Mouse (Mus musculus): ENCODE measurements at regions not wholly inside any gene's neighbourhood (a gene's known extent, or its start where the extent isn't known, plus 50 kb on each side); places are given as distances from the start of the nearest gene placed in this dataset.

DNA sequence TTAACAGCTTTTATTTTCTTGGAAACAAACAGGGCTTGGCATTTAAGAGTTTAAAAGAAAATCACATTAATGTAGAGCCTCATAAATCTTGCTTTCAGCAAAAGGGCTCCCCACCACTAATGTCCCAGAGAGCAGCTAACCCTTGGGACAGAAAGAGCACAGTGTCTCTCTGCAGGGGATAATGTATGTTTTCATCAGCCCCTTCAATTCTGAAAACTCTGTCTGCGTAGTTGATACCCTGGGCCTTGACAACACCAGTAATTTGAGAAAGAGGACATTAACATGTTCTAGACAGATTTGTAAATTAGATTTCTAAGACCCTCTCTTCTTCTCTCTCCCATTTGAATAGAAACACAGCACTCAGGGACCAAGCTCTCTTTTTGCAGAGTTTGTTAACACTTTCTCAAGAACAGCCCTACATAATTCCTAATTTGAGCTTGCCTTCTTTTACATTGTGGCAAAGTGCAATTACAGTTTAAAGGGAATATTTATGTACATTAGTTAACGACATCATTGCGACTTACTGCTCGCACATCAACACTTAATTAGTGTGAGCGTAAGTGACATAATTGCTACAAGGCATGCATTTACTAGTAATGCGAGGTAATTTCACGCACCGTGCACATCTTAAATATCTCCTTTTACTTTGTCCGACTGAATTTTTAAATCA lies 444.7 kb downstream of the Psat1 start:
- intact Hi-C loops (cut with DNase I), result no loop called here

DNA sequence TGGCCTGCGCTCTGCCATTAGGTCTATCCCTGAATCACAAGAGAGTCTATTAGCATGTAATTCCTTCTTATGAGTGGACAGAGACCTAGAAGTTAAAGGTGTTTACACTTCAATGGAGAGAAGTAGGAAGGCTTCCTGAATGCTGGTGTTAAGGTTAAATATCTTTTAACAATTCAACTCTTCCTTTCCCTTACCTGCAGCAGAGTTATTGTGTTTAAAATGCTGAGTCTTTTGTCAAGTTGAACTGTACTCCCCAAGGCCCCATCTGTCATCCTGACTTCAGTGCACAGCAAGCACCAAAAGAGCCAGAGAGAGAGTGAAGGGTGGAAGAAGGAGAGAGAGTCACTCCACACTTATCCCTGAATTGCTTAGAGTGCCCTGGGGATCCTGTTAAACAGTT lies 451.6 kb downstream of the Psat1 start:
- intact Hi-C loops (cut with DNase I), result no loop called here

DNA sequence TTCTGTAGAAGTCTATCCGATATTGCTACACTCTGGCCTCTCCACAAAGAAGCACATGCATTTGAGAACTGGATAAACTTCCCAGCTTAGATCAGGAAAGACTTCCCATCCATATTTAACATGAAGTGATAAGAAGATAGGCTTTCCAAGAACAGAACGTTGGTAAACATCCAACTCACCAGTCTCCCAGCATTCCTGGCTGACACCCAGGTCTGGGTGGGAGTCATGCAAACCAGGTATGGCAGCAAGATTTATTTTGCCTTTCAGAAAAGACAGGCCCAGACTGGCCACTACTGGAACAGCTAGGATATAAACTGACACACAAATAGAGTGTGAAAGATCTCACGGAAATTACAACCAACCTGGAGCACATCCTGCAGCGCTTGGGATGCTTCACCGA lies 459.6 kb downstream of the Psat1 start:
- intact Hi-C loops (cut with DNase I), result no loop called here

DNA sequence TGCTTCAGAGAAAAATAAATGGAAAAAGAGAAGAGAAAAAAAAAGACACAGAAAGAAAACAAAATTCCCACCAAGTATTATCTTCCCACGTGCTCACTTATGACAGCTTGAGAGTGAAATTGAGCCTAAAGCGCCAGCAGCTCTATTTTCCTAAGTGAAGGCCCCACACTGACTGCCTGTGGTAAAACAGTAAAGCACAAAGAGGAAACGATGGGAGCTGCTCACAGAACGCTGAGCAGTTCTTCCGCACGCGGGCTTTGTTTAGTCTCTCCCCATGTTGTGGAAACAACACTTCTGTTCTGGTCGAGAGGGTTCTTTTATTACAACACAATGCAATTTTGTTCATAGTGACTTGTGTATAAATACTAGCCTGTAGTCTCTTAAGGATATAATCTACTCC lies 465.5 kb downstream of the Psat1 start:
- intact Hi-C loops (cut with DNase I), result no loop called here

DNA sequence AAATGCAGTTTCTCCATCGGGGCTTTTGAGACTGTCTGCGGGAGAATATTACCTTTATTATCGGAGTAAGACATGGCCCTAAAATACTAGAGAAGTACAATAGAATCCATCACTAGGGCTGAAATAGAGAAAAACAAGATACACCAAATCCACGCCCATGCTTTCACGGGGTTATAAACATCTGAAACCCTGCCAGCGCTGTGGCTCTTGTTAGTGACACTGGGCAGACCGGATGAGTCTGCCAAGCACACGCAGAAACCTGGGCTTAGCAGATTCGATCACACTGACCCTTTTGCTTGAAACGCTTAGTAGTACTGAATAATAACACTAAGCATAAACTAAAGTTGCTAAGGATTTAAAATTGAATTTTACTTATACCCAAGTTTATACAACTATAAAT lies 477.6 kb downstream of the Psat1 start:
- intact Hi-C loops (cut with DNase I), result no loop called here

DNA sequence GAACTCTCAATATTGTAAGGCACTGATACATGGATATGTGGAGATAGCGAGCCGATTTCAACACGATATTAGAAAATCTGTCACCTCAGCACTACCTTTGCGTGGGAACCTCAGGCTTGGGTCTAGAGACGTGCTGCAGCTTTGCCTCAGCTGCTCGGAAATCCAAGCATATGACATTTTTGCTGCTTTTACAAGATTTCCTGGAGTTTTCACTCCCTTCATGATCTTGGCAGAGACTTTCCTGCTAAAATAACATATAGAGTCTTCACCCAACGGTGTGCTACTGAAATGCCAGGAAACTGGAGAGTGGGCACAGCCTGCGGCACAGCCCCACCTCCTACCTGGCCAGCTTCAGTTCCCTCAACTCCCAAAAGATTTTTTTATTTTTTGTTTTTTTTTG lies 480.4 kb downstream of the Psat1 start:
- intact Hi-C loops (cut with DNase I), result no loop called here

DNA sequence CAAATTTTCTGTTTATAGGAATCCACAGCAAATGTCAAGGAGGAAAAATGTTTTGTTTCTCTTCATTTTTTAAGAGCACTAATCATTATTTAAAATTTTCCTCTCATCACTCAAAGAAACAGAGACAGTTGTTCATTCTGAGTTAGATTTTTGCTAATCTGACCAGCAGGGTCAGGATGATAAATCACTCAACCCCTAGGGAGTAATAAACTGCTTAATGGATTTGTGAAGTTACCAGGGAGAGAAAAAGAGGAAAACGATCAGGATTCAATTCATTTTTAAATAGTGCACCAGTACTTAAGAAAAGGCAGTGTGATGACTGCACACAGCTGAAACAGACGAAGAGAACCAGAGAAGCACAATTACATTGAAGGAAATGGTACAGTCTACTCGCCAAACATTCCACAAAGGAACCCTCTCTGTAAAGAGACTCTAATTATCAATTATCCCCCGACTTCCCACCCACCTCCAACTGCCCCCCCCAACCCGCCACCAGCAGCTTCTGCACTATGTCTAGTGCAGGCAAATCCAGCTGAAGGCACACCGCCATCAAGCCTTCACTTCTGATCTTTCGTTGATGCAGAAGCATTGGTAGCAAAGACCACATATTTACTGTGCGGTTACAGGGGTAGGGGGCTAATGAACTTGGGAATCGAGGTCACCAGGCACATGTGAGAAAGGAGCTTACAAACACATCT lies 481.9 kb downstream of the Psat1 start:
- intact Hi-C loops (cut with DNase I), result no loop called here

DNA sequence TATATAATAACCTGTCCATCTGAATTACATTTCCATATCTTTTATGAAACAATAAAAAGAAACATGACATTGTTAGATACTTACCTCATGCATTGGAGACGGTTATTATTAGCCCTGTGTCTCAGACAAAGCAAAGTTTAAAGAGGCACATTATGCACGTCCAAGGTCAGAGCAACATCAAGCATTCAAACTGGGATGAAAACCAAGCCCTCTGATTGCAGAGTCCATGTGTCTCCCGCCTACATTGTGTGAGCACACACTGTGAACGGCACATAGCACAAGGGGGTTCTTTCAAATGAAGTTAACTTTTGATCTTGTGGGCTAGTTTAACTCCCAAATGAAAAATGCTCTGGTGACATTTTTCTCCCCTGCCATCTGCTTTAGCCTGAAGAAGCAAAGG lies 489.3 kb downstream of the Psat1 start:
- intact Hi-C loops (cut with DNase I), result no loop called here

DNA sequence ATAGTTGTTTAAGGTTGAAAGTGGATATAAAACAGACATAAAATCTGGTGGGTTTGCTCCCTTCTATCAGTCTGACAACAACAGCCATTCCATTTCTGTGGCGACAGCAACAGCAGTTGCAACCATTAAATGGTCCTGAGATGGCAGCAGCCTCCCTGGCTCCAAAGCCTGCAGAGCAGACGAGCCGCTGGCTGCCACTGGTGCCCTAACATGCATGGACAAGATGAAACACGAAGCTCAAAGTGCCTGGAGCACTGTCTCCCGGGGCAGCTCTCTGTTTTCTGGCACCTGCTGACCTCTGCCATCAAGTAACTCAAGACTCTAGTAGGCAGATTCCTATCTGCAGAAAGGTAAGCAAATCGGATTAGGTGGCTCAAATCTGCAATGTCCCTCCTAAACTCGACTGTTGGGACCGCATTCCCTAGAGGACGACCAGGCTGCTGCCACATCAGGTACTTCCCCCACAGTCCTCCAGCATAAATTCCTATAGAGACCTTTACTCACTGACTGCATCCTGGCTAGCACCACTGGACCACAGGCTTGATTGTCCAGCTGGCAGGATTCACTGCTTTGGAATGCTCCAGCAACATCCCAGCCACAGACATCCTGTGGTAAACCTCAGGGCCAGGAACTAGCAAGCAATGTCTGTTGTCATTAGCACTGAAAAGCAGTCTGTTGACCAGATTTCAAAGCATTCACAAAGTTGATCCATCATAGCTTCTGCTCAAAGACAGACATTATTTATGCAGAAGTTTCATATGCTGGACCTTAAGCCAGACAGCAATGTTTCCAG lies 490.0 kb downstream of the Psat1 start:
- intact Hi-C loops (cut with DNase I), result no loop called here

DNA sequence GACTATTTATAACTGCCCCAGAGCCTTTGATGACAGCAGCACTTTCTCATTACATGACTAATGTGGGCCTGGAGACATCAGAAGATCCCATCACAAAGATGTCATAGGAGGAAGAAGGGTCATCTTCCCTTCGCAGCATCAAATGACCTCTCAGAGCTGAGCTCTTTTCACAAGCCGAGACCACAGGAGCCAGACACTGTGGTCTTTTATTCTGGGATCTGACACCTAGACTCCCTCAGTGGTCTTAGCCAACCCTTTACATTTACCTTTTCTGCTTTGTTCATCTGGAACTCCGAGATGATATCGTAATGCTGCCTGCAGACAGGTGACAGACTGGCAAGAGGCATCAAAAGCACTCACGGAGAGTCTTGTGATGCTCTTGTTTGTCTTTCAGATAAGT lies 498.1 kb downstream of the Psat1 start:
- intact Hi-C loops (cut with DNase I), result no loop called here

DNA sequence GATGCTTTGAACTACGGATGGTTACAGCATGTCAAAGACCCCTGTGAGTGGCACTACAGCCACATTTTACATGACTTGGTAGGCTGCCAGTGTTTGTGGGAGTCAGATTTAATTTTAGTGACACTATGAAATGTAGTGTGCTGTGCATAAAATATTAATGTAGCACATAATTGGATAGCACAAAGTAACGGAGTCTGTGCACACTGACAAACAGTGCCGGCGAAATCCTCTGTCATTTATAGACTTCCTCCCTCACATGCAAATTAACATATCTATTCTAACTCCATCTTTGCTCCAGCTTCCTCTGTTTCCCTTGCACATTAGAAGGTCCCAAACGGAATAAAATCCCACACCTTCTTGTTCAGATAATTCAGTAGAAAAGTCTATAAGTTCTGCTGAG lies 515.3 kb downstream of the Psat1 start:
- intact Hi-C loops (cut with DNase I), result no loop called here

DNA sequence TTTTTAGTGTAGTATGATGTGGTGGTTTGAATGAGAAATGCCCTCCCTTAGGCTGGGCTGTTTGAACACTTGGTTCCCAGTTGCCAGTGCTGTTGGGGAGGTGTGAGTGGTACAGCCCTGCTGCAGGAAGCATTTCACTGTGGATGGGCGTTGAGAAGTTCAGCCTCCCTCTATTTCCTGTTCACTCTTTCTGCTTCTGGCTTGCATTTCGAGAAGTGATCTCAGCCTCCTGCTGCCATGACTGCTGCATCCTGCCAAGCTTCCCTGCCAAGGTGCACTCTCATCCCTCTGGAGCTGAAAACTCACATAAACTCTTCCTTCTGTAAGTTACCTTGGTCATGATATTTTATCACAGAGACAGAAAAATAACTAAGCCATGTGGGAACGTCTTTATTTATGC lies 525.8 kb downstream of the Psat1 start:
- intact Hi-C loops (cut with DNase I), result no loop called here

DNA sequence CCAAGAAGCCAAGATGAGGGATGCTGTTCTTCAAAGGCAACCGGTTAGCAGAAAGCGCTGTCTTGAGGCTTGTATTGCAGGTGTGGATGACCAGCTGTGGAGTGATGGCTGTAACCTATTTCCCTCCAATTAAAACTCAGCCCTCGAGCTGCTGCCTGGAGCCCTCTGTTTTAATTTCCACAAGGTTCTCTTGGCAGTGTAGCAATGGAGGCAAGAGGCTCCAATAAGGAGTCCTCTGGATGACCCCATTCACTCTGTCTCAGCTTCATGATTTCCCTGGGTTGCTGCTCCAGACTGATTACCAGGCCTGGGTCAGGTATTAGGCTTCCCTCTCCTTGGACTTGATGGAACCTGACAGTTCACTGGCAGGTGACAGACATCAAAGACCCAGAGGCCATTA lies 548.5 kb downstream of the Psat1 start:
- intact Hi-C loops (cut with DNase I), result no loop called here

DNA sequence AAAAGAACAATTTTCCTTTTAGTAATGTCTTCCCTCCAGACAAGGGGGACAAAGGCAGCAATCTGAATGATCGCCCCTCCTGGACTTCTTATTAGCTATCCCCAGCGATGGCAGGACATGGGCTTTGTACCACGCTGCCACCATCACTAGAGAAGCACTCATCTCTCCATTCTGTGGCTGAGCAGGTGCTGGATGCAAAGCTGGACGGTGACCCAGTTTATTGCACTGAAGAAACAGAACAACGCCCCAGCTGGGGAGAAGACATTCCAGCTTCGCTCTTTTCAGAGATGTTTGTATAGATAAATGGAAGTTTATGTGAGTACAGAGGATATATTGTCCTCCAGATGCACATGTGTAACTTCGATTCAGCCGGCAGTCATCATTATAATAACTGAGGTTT lies 575.5 kb downstream of the Psat1 start:
- intact Hi-C loops (cut with DNase I), result no loop called here

DNA sequence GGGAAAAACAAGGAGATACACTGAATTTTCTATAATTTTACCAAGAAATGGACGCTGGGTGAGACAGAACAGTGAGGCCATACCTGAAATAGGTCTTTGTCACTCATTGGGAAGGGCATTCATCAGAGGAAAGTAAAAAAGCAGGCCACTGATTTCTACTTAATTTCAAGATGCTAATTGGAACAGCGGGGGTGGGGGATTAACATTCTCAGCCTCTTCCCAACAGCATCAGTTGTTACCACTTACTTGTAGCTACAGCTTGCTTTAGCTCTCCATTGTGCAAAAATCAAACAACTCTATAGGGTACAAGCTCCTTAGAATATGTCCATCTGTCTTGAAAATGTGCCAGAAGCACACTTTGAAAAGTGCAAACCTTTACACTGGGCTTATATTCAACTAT lies 580.2 kb downstream of the Psat1 start:
- intact Hi-C loops (cut with DNase I), result no loop called here

DNA sequence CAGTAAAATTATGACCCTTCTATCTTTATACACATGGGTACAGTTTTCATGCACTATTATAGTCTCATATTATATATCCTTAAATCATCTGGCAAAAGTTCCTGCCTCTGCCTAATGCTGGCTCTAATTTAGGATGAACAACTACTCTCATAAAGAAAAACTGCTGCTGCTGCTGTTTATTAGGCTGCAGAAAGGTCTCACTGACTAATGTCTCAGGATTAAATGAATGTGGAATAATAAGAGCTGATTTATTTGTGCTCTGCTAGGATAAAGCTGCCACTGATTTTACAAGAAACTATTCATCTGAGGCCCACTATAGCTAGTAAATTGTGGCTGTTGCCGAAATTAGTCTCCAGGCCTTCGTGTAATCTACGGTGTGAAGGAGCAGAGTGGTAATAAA lies 590.0 kb downstream of the Psat1 start:
- intact Hi-C loops (cut with DNase I), result no loop called here

DNA sequence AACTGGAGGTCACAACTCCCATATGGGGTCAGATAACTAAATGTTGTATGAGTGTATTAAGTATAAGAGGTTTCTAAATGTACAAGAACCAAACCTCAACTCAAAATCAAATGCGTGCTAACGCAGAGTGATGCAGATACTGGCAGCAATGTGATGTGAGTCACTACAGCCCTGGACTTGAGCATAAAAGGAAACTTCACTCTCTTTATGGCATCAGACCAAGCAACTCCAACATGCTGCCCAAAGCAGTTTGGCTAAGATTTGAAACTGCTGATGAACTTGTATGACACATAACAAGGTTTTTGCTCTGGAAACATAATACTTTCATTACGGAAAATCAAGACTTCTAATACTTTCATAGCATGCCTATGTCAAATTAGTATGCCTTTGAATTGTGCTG lies 598.8 kb downstream of the Psat1 start:
- intact Hi-C loops (cut with DNase I), result no loop called here

DNA sequence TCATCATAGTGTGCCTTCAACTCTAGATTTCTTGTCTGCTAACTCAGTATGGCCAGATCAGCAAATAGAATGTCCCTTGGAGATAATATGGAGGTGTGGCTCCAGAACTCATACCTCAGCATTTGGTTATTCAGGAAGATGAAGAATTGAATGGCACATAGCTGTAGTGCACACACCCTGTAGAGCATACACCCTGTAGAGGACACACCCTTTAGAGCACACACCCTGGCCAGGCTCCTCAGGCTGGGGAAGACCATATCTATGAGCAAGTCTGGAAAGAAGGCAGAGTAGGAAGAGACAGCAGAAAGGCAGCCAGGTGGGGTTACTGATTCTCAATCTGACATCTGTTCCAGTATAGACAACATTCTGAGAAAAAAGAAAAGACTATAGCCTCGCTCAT lies 604.9 kb downstream of the Psat1 start:
- intact Hi-C loops (cut with DNase I), result no loop called here

DNA sequence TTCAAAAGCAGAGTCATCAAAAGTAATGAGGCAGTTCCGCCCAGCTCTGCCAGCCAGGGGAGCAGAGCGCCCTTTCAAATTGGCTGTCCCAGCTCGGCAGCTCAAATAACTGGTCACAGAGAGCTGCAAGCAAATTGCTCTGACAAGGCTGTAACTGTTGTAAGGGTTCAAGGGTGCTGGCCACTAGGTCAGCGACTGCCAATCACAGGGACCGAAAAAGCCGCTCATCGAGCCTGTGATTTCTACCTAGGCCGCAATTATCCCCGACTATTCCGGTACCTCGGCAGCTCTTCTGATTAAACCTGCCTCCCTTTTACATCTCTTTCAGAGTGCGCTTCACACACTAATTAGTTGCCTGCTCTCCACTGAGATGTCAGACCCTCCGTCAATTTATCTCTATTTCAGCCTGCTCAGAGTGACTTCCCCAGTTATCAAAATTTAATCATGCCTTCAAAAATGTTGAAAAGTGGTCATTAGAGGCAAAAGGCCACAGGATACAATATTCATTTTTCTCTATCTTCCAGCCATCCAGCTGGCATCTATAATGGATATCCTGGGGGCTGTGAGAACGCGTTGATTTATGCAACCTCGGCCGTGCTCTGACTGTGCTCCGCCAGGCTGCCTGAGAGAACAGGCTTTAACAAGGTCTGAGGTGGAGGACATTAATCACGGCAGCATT lies 606.7 kb downstream of the Psat1 start:
- intact Hi-C loops (cut with DNase I), result no loop called here

DNA sequence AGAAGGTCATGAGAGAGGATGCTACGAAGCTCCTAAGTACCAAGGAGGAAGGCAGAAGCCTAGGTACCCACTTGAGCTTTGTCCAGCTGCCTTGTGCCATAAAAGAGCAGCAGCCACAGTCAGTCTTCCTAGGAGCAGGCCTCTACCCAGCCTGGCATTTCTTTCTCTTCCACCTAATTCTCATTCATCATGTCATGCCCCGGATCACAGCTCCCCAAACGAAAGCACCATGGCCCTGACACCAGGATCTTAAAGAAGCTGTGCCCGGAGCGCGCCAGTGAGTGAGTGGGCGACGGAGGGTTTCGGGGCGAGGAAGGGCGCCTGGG lies 607.2 kb downstream of the Psat1 start:
- intact Hi-C loops (cut with DNase I), result no loop called here

DNA sequence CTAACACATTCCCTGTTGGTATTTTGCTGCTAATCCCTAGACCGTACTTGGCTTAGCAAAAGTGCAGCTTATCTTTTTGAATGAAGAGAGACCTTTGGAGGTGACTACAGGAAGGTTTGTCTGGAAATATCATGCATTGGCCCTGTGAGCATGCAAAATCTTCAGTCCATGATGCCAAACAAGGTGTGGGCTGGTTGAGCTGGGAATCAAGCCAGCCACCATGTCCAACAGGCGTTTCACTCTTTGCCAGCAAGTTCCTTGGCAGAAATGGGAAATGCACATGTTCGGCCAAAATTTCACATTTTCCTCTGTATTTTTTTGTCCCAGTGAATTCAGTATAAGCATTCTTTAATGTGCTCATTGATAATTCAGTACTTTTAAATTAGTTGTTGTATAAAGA lies 617.0 kb downstream of the Psat1 start:
- intact Hi-C loops (cut with DNase I), result no loop called here

DNA sequence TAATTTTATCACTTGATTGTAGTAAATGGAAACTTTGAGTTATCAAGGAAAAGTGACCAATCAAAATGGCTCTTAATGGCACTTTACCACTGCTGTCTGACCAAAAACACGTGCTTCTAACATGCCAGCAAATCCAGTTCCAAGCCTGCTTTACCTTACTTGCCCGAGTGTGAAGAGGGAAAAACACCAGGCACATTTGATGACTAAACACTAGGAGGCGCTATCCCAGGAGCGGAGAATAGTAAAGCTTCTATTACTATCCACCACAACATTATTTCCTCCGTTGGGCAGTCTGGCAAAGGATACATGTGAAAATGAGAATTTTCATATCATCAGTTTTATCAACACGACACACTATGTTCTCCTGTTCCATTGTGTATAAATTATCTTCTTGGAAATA lies 647.7 kb downstream of the Psat1 start:
- intact Hi-C loops (cut with DNase I), result loop anchor here (5.0 to 10.0 kb wide), 2 partner anchors 318 to 505 kb away; no protein-coding TSS in a partner anchor
